Mouse (Mus musculus) megakaryocyte progenitor cell, adult 5-6 weeks (primary cell): ENCODE results near the gene Csrp1. TPM values are rescaled to one million over a fixed set of nuclear protein-coding genes. Genes with fewer than 3 reads are reported as not detected.

Experiments used
- ATAC-seq: replicated peaks from 2 replicates; pipeline ENCODE4 v1.8.0; 2016; ENCODE audit warnings: mild to moderate bottlenecking, moderate TSS enrichment, inconsistent platforms; ENCODE audit not compliant: poor library complexity
- total RNA-seq, 2 experiments: library from RNA; stranded (forward) in 1 of 2; stranded (reverse) in 1 of 2; fragments of 157-497, 149-512 nt in 1 of 2; fragments of 200-1000 nt in 1 of 2; gene quantifications; 2 replicates each; pipeline versions ENCODE4 v1.2.3 to v1.2.4; 2015 to 2017

Csrp1 gene
- 103 and 106 TPM in 2 replicates for total RNA-seq (2015)
- total RNA-seq (2017), result 104 and 113 TPM in 2 replicates

DNA sequence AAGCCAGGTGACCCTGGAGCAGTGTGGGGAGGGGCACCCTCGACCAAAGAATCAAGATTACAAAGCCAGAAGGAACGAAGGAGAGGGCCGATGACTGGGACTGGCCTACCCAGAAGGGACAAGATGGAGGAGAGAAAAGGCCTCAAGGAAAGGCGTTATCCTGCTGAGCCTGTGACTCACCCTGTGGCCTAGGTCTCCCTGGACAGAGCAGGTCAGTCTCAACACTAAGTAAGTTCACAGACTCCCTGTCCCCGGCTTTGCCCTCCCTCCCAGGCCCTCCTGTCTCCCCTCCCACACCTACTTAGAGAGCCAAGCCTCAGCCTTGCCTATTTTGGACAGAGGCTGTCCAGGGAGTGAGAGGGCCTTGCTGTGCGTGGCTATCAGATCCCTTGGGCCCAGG lies at the start of gene Csrp1:
Csrp1 (plus strand) TSS at position 79 of the 400 bp plus-strand sequence.
- no peak for ATAC-seq

DNA sequence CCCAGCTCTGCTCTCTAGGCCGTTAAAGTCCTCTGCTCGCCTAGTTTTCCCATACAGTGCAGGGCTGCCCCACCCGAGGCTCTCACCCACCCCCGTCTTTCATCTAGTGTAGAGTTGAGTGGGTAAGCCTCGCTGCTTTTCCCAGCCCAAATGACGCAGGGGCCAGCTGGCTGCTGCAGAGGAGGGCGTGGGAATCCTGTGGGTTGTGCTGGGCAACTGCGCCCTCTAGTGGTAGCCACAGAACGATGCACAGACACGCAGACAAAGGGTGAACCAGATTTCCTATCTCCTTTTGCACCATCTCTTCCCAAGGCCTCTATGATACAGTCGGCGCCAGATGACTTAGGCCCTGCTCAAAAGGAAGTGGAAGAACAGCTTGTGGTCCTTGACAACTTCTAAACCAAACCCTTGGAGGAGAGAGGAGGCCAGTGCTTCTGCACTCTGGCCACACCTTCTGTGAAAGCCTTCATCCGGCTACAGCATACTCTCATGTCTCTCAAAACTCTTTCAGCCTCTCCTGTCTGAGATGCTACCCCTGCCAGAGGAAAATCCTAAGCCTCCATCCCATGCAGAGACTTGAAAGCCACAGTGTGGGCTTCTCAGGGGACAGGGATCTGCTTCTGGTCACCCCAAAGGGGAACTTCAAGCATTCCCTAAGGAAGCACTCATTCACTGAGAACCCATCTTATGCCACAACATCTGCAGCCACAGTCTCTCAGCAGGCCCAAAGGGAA lies 49.3 kb upstream of the Csrp1 start:
- peak; percentile 91 for ATAC-seq

DNA sequence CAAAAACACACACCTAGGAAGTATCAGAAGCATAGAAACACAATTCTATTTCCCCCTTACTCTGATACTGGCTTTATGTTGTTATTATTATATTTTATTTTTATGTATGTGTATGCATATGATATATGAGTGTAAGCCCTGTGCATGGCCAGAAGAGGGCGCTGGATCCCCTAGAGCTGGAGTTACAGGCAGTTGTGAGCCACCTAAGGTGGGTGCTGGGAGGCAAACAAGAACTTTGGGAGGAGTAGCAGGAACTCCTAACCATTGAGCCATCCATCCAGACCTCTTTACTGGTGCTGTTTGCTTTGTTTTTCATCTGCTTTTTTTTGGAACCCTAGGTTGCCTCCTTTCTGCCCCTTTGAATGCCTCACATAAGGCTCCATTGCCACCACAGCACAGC lies 48.5 kb upstream of the Csrp1 start:
- ATAC-seq, result no peak

DNA sequence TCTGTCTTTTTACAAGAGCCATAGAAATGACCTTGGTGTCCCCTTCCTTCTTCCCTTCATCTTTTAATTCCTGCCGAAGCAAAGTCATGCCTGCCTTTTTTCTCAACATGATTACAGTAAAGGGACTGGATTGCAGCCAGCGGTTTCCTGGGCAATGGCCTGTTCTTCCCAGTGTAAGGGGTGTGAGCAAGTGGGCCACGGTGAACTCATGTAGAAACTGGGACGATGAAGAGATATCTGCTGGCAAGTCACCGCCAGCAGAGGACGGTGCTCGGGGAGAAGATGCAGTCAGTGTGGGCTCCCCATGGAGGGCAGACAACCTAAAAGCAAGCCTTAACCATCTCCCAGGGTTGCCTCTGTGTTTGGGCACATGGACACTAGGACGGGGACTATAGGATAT lies 47.9 kb upstream of the Csrp1 start:
- ATAC-seq, result no peak

DNA sequence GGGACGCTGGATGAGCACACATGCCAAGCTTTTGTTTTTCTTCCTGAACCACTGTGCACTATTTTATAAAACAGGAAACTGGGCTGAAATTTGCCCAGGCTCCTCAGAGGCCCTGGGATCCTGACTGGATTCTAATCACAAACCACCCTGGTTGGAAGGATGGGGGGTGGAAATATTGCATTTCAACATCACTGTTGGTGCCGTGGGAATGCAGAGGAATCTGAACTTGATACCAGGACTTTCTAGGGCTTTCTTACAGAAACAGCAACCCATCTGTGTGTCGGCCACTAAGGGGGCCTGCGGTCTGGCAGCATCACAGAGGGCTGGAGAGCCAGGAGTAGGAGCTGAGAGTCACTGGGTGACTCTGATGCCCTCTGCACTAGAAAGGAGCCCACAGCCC lies 47.5 kb upstream of the Csrp1 start:
- no peak for ATAC-seq

DNA sequence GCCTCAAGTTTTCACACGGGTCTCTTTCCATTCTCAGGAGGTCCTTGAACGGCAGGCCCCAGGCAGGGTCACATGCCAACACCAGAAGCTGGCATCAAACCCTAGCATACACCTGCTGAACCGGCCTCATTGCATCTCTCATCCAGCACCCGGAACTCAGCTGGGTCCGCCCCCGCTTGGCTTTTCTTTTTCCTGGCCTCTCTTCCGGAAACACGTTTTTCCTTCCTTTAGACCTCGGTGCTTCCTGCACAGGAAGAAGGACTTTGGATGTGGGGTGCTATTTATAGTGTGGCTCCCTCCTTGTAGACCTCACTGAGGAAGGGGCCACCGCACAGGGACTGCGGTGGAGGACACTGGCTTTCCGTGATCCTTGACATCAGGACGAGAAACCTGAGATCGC lies 46.4 kb upstream of the Csrp1 start:
- no peak for ATAC-seq

DNA sequence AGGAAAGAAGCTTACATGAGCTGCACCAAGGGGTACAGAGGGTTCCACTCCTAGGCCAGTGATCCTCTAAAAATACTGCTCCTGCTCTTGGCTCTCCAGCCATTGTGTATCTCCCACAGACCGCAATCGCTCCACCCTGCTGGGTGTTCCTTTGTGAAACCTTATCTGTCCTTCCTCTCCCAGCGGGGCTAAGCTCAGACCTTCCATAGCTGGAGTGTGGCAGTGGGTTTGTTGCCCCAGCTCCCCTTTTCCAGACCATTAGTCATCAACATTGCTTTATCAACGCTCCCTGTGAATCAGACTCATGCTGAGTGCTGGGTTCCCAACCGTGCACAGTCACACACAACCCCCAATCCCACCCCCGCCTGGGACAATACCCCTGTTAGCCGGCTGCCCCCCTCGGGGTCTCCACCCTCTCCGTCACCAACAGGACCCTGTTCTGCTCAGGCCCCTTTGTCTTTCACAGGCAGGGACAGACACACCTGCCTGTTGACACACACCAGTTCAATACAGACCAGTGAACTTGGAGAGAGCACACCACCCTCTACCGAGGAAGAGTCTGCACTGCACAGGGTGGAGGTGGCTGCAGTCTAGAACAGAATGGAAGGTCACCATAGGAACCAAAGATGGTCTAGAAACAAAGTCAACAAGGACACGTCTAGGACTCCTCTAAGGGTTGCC lies 44.3 kb upstream of the Csrp1 start:
- ATAC-seq, result peak; percentile 70

DNA sequence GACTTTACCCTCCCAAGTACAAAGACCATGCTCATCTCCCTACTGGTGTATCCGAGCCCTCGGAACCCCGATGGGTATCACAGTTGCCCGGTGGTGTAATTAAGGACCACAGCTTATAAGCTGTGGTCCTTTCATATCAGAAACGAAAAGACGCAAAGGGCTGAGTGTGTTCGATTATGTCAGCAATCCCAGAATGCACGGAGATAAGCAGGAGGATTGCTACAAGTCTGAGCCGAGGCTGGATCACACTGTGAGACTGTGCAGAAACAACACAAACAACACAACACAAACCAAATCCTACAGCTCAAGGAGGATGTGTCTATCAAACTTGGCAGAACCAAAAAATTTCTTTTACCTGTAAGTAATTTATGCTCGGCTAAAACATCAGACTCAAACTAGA lies 43.6 kb upstream of the Csrp1 start:
- no peak for ATAC-seq

DNA sequence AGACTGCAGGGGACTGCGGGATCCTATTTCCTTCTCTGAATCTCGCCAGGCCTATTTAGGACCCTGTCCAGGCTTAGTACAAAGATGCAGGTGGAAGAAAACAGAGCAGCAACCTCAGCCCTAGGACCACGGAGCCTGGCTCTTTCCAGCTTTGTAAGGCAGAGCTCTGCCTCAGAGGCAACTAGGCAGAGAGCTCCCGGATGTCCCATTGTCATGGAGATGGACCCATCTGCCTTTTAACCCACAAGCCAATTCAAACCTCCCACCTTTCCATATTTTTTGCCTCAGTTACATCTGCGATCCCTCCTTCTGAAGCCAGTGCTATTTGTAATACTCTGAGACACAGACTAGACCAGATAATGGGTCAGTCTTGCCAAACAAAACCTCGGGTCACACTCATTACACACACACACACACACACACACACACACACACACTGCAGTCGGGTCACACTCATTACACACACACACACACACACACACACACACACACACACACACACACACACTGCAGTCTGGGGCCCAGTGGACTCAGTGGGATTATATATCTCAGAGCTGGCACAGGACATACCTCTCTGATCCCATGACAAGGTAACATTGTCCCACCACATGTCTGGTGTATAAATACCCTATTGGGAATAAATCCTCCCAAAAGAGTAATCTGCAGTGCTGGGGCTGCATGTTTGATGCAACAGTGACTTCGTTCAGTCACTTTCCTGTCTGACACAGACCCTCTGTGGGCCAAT lies 42.8 kb upstream of the Csrp1 start:
- ATAC-seq, result no peak

DNA sequence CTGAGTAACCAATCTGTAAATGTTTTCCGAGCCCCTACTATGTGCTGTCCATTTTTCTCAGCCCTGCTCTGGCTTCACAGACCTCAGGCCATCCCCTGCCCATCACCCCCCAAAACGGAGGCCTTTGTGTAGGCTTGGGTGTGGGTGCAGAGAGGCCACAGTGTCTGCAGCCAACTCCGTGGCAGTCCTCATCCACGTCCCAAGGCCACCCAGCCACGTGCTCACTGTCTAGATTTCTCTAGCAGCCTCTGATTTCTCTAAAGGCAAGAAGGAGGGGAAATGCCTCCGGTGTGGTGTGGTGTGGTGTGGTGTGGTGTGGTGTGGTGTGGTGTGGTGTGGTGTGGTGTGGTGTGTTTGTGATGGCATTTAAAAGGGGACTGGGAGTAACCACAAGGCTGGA lies 41.7 kb upstream of the Csrp1 start:
- no peak for ATAC-seq

DNA sequence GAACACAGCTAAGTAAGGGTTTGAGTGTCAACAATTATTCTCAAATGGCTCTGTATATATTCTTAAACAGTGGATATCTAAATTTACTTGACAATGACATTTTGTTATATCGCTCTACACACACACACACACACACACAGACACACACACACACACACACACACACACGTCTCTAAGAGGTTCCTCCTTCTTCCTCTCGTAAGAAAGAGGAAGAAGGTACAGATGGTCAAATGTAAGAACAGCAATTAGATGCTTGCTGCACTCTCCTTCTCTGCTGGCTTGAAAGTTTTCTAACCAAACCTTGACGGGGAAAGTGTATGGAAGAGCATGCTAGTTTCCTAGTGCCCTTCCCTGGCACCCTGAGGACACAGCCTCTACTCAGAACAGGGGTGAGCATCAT lies 39.1 kb upstream of the Csrp1 start:
- ATAC-seq, result peak; percentile 81

DNA sequence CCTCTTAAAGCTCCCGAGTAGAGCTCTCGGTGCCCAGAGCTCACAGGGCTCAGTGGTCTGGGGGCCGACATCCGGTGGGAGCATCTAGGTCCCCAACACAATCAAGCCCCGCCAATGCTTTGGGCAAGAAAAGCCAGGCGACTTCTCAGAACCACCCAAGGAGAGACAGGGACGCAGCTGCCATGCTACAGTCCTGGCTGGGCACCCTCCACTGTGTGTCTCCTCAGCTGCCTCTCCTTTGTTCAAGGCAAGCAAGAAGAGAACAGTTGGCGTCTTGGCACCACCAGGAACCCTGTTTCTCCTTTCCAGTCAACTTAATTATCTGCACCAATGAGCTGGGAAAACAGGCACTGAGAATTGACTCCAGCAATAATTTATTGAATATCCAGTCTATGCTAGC lies 38.7 kb upstream of the Csrp1 start:
- no peak for ATAC-seq

DNA sequence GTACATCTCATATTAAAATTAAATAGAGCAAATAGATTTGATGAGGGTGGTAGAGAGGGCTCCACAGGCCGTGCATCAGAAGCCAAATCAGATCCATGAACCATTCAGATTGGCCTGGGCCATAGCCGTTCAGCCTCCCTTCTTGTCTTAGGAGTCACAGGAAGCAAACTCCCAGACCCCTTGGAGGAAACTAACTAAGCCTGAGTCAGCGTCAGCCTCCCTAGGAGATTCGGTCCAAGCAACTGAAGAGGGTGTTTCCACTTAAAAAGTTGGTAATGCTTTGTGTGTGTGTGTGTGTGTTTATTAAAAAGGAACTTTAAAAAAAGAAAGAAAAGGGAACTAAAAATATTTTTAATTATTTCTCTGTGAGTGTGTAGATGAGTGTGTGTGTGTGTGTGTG lies 35.0 kb upstream of the Csrp1 start:
- ATAC-seq, result no peak

DNA sequence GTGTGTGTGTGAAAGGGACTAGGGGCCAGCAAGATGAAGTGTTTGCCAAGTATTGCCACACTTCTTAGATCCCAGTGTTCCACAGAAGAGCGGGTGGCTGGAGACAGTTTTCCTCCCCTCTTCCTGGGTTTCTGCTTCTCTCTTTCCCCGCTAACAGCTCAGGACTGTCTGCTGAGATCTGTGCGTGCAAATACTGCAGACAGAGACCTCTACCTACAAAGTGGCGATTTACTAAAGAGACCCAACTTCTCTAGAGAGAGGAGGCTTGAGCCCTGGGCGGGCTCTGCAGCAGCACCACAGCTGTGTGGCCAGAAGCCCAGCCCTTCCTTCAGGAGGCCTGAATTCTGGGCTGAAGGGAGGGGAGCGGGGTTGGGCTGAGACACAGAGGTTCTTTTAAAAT lies 34.5 kb upstream of the Csrp1 start:
- no peak for ATAC-seq

DNA sequence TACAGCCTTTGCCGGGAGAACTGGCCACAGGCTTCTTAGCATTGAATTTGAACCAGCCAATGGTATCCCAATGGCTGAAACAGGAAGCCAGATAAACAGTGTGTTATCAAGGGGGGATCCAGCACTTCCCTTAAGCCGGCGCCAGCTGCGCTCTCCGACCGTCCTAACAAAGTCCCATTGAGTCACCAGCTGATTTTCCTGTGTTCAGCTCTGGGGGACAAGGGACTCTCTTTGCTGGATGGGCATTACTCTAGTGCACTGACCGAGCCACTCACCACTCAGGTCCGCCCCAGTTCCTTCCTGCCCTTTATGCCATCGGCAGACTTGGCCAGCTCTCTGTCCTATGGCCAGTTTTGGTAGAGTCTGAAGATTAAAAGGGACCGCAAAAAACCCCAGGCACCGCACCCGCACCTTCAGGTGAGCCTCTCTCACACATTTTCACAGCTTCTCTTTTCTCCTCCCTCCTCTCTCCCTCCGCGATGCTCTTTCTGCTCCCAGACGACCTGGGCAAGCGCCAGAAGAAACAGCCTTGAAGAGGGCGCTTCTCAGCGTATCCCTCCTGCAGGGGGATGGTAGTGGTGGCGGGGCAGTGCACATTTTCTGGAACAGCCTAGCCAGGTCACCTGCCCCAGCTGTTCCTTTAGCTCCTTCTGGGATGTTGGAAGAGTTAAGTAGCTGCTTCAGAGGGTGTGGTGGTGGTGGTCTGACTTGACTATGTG lies 32.9 kb upstream of the Csrp1 start:
- peak; percentile 27 for ATAC-seq

DNA sequence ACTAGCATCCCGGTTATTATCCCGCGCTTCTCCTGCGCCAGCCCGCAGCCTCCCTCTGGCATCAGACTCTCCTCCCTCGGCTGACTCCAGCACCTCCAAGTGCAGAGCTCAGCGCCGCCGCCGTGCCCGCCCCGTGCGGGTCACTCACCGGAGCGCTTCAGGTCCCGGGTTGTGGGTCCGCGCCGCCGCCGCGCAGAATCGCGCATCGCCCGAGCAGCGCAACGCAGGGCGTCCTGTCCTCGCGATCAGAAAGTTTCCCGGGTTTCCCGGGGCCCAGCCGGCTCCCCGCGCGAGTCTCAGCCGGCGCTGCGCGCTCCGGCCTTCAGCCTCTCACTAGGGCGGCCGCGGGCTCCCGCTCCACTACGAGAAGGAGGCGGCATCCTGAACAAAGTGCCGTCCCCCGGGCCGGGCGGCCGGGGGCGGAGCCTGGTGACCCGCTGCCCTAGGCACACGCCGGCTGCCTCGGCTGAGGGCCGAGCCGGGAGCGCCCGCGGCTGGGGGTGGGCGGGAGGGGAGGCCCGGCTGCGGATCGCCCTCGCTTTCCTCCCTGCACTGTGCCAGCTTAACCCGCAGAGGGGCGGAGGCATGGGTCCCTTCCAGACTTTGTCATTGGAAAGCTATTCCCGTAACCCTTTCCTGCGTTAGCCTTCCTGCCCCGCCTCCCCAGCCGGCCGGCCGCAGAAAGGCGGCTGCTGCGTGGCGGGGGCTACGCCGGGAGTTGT lies 31.9 kb upstream of the Csrp1 start:
- peak; percentile 38 for ATAC-seq

DNA sequence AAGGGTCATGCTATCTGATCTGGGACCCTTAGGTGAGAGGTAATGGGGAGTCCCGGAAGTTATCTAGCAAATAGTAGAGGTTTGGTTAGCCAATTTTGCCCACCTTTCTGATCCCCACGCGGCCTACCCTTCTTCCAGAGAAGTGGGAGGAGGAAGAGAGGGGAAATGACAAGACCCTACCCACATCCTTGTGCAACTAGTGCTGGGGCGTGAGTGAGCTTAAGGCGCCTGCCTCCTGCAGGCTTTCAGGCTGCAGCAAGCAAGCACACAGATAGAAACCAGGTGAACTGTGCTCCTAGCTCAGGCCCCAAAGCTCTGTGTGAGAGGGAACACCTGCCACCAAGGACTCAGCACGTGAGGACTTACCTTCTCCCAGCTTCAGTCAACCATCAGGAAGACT lies 31.2 kb upstream of the Csrp1 start:
- peak; percentile 57 for ATAC-seq

DNA sequence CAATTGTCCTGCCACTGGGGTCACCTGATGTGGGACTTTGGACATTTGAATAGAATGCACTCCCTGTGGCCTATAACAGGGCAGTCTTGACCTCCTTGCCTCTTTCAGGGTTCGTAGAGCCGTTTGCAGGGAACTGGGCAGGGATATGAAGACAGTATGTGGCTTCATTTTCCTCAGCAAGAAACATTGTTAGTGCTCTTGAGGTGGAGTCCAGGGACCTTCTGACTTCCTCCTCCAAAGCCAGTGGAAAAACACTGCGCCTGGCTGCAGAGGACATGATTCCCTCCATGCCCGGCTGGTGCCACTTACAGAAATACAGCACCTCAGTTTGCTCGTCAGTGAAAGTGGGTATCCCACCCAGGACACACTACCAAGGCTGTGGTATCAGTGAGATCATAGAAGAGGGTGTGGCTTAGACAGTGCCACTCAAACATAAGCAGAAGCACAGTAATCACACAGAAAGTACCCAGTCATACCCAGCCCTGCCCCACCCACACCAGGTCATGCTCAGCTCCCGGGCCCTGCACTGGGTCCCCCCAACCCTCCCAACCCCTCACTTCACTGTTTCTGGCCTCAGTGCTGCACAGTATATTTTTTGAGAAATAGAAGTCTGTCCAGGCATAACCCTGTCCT lies 29.0 kb upstream of the Csrp1 start:
- ATAC-seq, result peak; percentile 63

DNA sequence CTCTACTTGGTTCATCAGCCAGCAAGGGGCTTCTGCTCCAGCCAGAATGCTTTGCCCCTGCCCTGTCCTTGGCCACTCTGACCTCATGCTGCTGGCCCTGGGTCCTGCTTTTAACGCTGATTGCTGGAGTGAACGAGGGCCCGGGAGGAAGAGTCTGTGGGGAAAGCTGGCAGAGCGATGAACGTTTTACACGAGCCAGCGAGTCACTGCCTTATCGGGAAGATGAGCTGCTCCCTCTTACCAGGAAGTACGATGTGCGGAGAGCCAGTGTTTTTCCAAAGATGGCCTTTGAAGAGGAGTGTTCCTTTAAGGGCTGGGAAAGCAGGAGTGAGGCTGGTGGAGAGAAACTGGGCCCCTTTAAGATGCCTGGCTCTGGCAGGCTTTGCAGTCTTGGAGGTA lies 28.4 kb upstream of the Csrp1 start:
- no peak for ATAC-seq

DNA sequence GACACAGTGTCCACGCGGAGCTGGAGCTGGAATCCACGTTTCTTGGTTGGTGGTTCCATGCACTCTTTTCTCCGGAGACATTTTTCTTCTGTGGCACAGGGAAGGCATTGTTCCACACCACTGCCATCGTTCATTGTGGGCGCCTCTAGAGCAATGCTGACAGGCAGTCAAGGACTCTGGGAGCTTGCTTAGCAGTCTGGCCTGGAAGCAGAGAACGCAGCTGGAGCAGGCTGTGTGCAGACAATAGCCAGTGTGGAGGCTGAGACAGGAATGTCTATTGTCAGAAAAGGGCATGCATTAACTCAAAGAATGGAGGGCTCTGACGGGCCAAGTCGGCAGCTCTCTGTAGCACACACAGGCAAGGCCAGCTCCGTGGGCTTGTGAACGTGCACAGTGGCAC lies 25.7 kb upstream of the Csrp1 start:
- no peak for ATAC-seq
